Mouse (Mus musculus) ES-CJ7 (cell line): ENCODE measurements around the gene Vmn2r108.

ENCODE experiments used
- DNase-seq: peaks from one replicate; pipeline ENCODE4 v3.0.0; 2011; ENCODE audit warnings: low read depth, low spot score

The Vmn2r108 gene

GRCm38 (mm10) chr17:20481231-20481630 is at the start of gene Vmn2r108:
Gene Vmn2r108 (minus strand): TSS chr17:20481331.
- no peak for DNase-seq

GRCm38 (mm10) chr17:20508247-20508646 is 27.1 kb upstream of the Vmn2r108 start:
- peak; percentile 39 for DNase-seq

GRCm38 (mm10) chr17:20497858-20498257 is 16.7 kb upstream of the Vmn2r108 start, which contains the start of gene Vmn1r225:
Gene Vmn1r225 (plus strand): TSS chr17:20498158.
- no peak for DNase-seq

- DNase-seq: no peak
Measured at GRCm38 (mm10) chr17:20473311-20473710, 7.8 kb downstream of the Vmn2r108 start.

- no peak for DNase-seq
Measured at GRCm38 (mm10) chr17:20439263-20439662, 41.9 kb downstream of the Vmn2r108 start.

GRCm38 (mm10) chr17:20413846-20414245 is 67.3 kb downstream of the Vmn2r108 start, which contains the start of gene Vmn1r224:
Gene Vmn1r224 (plus strand): TSS chr17:20414146.
- DNase-seq: no peak
